Mouse (Mus musculus) ES-Bruce4 (cell line): ENCODE results near the gene Dpf3.

Experiments used
- CTCF ChIP-seq: IDR thresholded peaks from one replicate; pipeline ENCODE4 v1.8.1; 2011; ENCODE audit warnings: low read depth, low read length
- POLR2A ChIP-seq: IDR thresholded peaks from one replicate; pipeline ENCODE4 v1.8.1; 2011; ENCODE audit warnings: low read length; ENCODE audit not compliant: insufficient read depth

- TF ChIP-seq POLR2A (no peak), CTCF (no peak)
These were observed 145.3 kb downstream of the Dpf3 start for GRCm38 (mm10) chr12:83342035-83342874.
